Mouse (Mus musculus): ENCODE results near the gene Selenbp2. TPM values are rescaled to one million over a fixed set of nuclear protein-coding genes. Genes with fewer than 3 reads are reported as not detected.
"Not testable (repeated sequence)": the region's sequence is repeated elsewhere in the genome, so short reads cannot be mapped to it uniquely, and the experiment has no call there.

Gene Selenbp2
- polyA plus RNA-seq, 1 experiment from 2014 or later: 8.9 TPM

GRCm38 (mm10) chr3:94689195-94689594 is 4.2 kb upstream of the Selenbp2 start:
- H3K9ac ChIP-seq (ENCODE audit: low read length); H3K27ac ChIP-seq (ENCODE audit: low read length); H3K4me1 ChIP-seq (replicated peaks; ENCODE audit: control insufficient read depth, insufficient read depth, low read length); H3K9me3 ChIP-seq (ENCODE audit: control insufficient read depth, low read length); H3K27me3 ChIP-seq (ENCODE audit: control insufficient read depth, insufficient read depth, low read depth, low read length); H3K4me2 ChIP-seq (ENCODE audit: low read depth, low read length); H3K4me3 ChIP-seq (ENCODE audit: low read length); H3K36me3 ChIP-seq (ENCODE audit: control insufficient read depth, insufficient read depth, low read length); ATAC-seq (ENCODE audit: low read depth): not testable (repeated sequence)
- WGBS: 53% methylated on average over 1 of the region's 1 CpGs

GRCm38 (mm10) chr3:94690162-94690561 is 3.2 kb upstream of the Selenbp2 start:
- not testable (repeated sequence) for H3K27ac ChIP-seq (ENCODE audit: low read length); H3K9me3 ChIP-seq (ENCODE audit: control insufficient read depth, low read length); H3K27me3 ChIP-seq (ENCODE audit: control insufficient read depth, insufficient read depth, low read depth, low read length); H3K4me1 ChIP-seq (replicated peaks; ENCODE audit: control insufficient read depth, insufficient read depth, low read length); ATAC-seq (ENCODE audit: low read depth); H3K4me3 ChIP-seq (ENCODE audit: low read length); H3K4me2 ChIP-seq (ENCODE audit: low read depth, low read length); H3K9ac ChIP-seq (ENCODE audit: low read length); H3K36me3 ChIP-seq (ENCODE audit: control insufficient read depth, insufficient read depth, low read length)
- 64% methylated on average over 6 of the region's 6 CpGs for WGBS

DNA sequence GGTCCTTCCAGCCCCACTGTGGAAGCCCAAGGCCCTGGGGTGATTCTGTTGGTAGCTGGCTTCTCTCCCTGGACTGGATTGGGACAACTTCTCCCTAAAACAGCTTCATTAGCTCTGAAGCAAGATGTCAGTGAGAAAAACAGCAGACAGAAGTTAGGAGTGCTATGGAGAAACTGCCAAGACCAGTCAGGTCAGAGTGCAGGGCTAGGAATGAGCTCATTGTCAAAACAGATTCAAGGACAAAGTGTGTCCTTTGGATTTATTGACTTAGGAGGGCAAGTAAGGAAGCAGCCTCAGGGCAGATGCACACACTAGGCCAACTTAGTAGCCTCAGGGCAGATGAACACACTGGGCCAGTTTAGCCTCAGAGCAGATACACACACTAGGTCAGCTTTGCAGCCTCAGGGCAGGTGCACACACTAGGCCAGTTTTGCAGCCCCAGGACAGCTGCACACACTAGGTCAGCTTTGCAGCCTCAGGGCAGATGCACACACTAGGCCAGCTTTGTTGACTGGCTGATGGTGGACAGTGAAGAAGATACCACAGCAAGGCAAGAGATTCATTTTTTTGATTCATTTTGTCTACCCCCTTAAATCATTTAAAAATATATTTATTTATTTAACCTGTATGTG is 2.6 kb upstream of the Selenbp2 start:
- ATAC-seq (ENCODE audit: low read depth): no peak
- H3K27me3 ChIP-seq (ENCODE audit: control insufficient read depth, insufficient read depth, low read depth, low read length): no peaks in the 10 kb centered on the region
- H3K27ac ChIP-seq (ENCODE audit: low read length): no peak overlapping the region
- H3K9me3 ChIP-seq (ENCODE audit: control insufficient read depth, low read length): no peaks in the 10 kb centered on the region
- peaks cover 5% of the 10 kb centered on the region; the same call in 1 of the 2 replicates for H3K4me1 ChIP-seq (replicated peaks; ENCODE audit: control insufficient read depth, insufficient read depth, low read length)
- no peak overlapping the region for H3K9ac ChIP-seq (ENCODE audit: low read length)
- H3K4me2 ChIP-seq (ENCODE audit: low read depth, low read length): no peak overlapping the region
- H3K4me3 ChIP-seq (ENCODE audit: low read length): no peak overlapping the region
- H3K36me3 ChIP-seq (ENCODE audit: control insufficient read depth, insufficient read depth, low read length): no peaks in the 10 kb centered on the region

GRCm38 (mm10) chr3:94691694-94692093 is 1.7 kb upstream of the Selenbp2 start:
- H3K9ac ChIP-seq (ENCODE audit: low read length); ATAC-seq (ENCODE audit: low read depth); H3K36me3 ChIP-seq (ENCODE audit: control insufficient read depth, insufficient read depth, low read length); H3K4me1 ChIP-seq (replicated peaks; ENCODE audit: control insufficient read depth, insufficient read depth, low read length); H3K27me3 ChIP-seq (ENCODE audit: control insufficient read depth, insufficient read depth, low read depth, low read length); H3K4me3 ChIP-seq (ENCODE audit: low read length); H3K9me3 ChIP-seq (ENCODE audit: control insufficient read depth, low read length); H3K4me2 ChIP-seq (ENCODE audit: low read depth, low read length); H3K27ac ChIP-seq (ENCODE audit: low read length): not testable (repeated sequence)
- 90% methylated on average over 4 of the region's 4 CpGs for WGBS

DNA sequence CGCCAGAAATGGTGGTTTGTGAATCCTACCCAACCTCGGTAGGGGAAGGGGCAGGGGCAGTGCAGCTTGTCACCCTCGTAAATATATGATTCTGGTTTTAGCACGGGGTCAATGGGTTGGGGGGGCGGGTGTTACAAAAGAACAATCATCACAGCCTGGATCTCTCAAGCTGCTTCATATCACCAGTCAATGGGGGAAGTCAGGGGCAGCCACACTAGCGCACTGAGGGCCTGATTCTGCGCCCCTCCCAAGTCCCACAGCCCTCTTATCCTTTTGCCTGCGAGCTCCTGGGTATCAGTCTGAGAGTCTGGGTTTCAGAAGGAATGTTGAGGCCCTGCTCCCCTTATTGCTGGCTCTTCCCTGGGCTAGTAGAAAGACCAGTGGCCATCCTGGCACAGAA is 518 bp downstream of the Selenbp2 start:
- not testable (repeated sequence) for H3K36me3 ChIP-seq (ENCODE audit: control insufficient read depth, insufficient read depth, low read length); H3K4me3 ChIP-seq (ENCODE audit: low read length); H3K4me1 ChIP-seq (replicated peaks; ENCODE audit: control insufficient read depth, insufficient read depth, low read length); H3K9me3 ChIP-seq (ENCODE audit: control insufficient read depth, low read length); H3K9ac ChIP-seq (ENCODE audit: low read length); H3K27me3 ChIP-seq (ENCODE audit: control insufficient read depth, insufficient read depth, low read depth, low read length)
- Histone ChIP-seq H3K4me2 (ENCODE audit: low read depth, low read length) (0 out of 2 replicates have a peak overlapping the region, but pooled peaks have one; percentile 22), H3K27ac (ENCODE audit: low read length) (peak overlapping the region; percentile 55)
- WGBS: 24% methylated on average over 5 of the region's 8 CpGs
- ATAC-seq (ENCODE audit: low read depth): peak; percentile 43

DNA sequence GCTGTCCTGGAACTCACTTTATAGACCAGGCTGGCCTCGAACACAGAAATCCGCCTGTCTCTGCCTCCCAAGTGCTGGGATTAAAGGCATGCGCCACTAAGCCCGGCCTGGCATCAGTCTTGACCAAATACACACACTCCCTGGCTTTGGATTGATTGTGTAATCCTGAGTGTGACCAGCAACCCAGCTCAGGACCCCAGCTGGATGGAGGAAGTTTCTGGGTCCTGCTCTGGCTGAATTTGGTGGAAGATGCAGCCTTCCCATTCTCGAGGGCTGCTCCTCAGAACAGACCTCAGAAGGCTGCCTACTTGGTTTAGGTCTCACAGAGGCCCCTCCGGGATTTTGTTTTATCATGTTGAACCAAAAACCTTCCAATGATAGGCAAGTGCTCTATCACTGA is 2.2 kb downstream of the Selenbp2 start:
- not testable (repeated sequence) for H3K4me3 ChIP-seq (ENCODE audit: low read length); H3K4me2 ChIP-seq (ENCODE audit: low read depth, low read length); H3K9ac ChIP-seq (ENCODE audit: low read length); H3K27ac ChIP-seq (ENCODE audit: low read length); H3K27me3 ChIP-seq (ENCODE audit: control insufficient read depth, insufficient read depth, low read depth, low read length); ATAC-seq (ENCODE audit: low read depth); H3K36me3 ChIP-seq (ENCODE audit: control insufficient read depth, insufficient read depth, low read length); H3K4me1 ChIP-seq (replicated peaks; ENCODE audit: control insufficient read depth, insufficient read depth, low read length); H3K9me3 ChIP-seq (ENCODE audit: control insufficient read depth, low read length)
- 87% methylated on average over 6 of the region's 6 CpGs for WGBS

DNA sequence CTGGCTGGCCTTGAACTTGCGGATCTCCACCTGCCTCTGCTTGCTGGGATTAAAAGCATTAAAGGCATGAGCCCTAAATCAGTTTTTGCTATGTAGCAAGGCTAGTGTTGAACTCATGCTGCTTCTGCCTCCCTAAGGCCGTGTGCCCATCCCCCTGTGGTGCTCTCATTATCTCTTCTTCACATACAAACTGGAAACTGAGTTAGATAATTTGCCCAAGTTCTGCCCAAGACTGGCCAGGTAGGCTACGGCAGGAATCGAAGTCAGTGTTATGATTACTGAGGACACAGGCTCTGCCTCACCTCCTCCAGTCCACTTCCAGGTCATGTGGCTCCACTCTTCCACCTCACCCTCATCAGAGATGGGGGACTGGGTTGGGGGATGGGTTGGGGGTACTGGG is 2.9 kb downstream of the Selenbp2 start:
- H3K9me3 ChIP-seq (ENCODE audit: control insufficient read depth, low read length); H3K36me3 ChIP-seq (ENCODE audit: control insufficient read depth, insufficient read depth, low read length); H3K4me1 ChIP-seq (replicated peaks; ENCODE audit: control insufficient read depth, insufficient read depth, low read length); H3K27ac ChIP-seq (ENCODE audit: low read length); H3K4me3 ChIP-seq (ENCODE audit: low read length); H3K9ac ChIP-seq (ENCODE audit: low read length); ATAC-seq (ENCODE audit: low read depth); H3K27me3 ChIP-seq (ENCODE audit: control insufficient read depth, insufficient read depth, low read depth, low read length); H3K4me2 ChIP-seq (ENCODE audit: low read depth, low read length): not testable (repeated sequence)
- 80% methylated on average over 4 of the region's 4 CpGs for WGBS

- H3K9me3 ChIP-seq (ENCODE audit: control insufficient read depth, low read length); H3K4me1 ChIP-seq (replicated peaks; ENCODE audit: control insufficient read depth, insufficient read depth, low read length); H3K36me3 ChIP-seq (ENCODE audit: control insufficient read depth, insufficient read depth, low read length); H3K4me2 ChIP-seq (ENCODE audit: low read depth, low read length); H3K4me3 ChIP-seq (ENCODE audit: low read length); H3K27ac ChIP-seq (ENCODE audit: low read length); H3K27me3 ChIP-seq (ENCODE audit: control insufficient read depth, insufficient read depth, low read depth, low read length); H3K9ac ChIP-seq (ENCODE audit: low read length): not testable (repeated sequence)
- WGBS: 65% methylated on average over 6 of the region's 7 CpGs
- ATAC-seq (ENCODE audit: low read depth): 0 out of 2 replicates have a peak, but pooled peaks have one; percentile 17
Observed at GRCm38 (mm10) chr3:94702163-94702810, 8.9 kb downstream of the Selenbp2 start.

GRCm38 (mm10) chr3:94702856-94703255 is 9.5 kb downstream of the Selenbp2 start:
- no peak overlapping the region for H3K4me3 ChIP-seq (ENCODE audit: low read length)
- no peak overlapping the region for H3K27ac ChIP-seq (ENCODE audit: low read length)
- no peak overlapping the region for H3K4me2 ChIP-seq (ENCODE audit: low read depth, low read length)
- no peaks in the 10 kb centered on the region for H3K9me3 ChIP-seq (ENCODE audit: control insufficient read depth, low read length)
- H3K36me3 ChIP-seq (ENCODE audit: control insufficient read depth, insufficient read depth, low read length): no peaks in the 10 kb centered on the region
- no peak for ATAC-seq (ENCODE audit: low read depth)
- no peaks in the 10 kb centered on the region for H3K4me1 ChIP-seq (replicated peaks; ENCODE audit: control insufficient read depth, insufficient read depth, low read length)
- no peaks in the 10 kb centered on the region for H3K27me3 ChIP-seq (ENCODE audit: control insufficient read depth, insufficient read depth, low read depth, low read length)
- 57% methylated on average over 3 of the region's 3 CpGs for WGBS
- no peak overlapping the region for H3K9ac ChIP-seq (ENCODE audit: low read length)
